Mouse (Mus musculus) midbrain, embryonic 13.5 days (tissue): ENCODE data around the gene Nol6. TPM values are rescaled to one million over a fixed set of nuclear protein-coding genes. Genes with fewer than 3 reads are reported as not detected.

Source experiments
- ATAC-seq: fragments of 200-750 bp; cut with Nextera tagmentation; 2 replicates; pipeline ENCODE4 v1.8.0; 2017; ENCODE audit warnings: mild to moderate bottlenecking, moderate TSS enrichment, moderate library complexity
- H3K27ac ChIP-seq: fragments of 300-500 bp; sonication (generic); 2 replicates; pipeline ENCODE4 v1.5.1; 2015; ENCODE audit warnings: inconsistent platforms, mild to moderate bottlenecking, moderate library complexity
- H3K27me3 ChIP-seq: fragments of 300-500 bp; sonication (generic); 2 replicates; pipeline ENCODE4 v1.6.1; 2015; ENCODE audit warnings: mild to moderate bottlenecking, inconsistent platforms
- H3K36me3 ChIP-seq: fragments of 300-500 bp; sonication (generic); 2 replicates; pipeline ENCODE4 v1.6.1; 2015; ENCODE audit warnings: mild to moderate bottlenecking, inconsistent platforms
- H3K4me1 ChIP-seq: fragments of 300-500 bp; sonication (generic); replicated peaks from 2 replicates; pipeline ENCODE4 v1.6.1; 2015; ENCODE audit warnings: inconsistent platforms
- H3K4me2 ChIP-seq: fragments of 300-500 bp; sonication (generic); replicated peaks from 2 replicates; pipeline ENCODE4 v1.6.1; 2015; ENCODE audit warnings: moderate library complexity, mild to moderate bottlenecking, inconsistent platforms
- H3K4me3 ChIP-seq: fragments of 300-500 bp; sonication (generic); replicated peaks from 2 replicates; pipeline ENCODE4 v1.5.1; 2015; ENCODE audit warnings: mild to moderate bottlenecking, inconsistent platforms
- H3K9ac ChIP-seq: fragments of 300-500 bp; sonication (generic); replicated peaks from 2 replicates; pipeline ENCODE4 v1.6.1; 2015; ENCODE audit warnings: mild to moderate bottlenecking, inconsistent platforms
- H3K9me3 ChIP-seq: fragments of 300-500 bp; sonication (generic); 2 replicates; pipeline ENCODE4 v1.6.1; 2016; ENCODE audit warnings: mild to moderate bottlenecking, inconsistent platforms
- WGBS: fragments of 180-500 bp; shearing (Covaris S2); methylation state at CpG from one replicate; pipeline ENCODE4 v1.1.7; 2015; 5-methylcytosine and 5-hydroxymethylcytosine counted together
- polyA plus RNA-seq: library from polyadenylated mRNA; unstranded; fragments of >200 nt; fragmentation: Nextera tagmentation; extraction: Ambion mirVana; gene quantifications from 2 replicates; pipeline ENCODE4 v1.2.1, GENCODE M21; 2015

The Nol6 gene
- polyA plus RNA-seq, 1 experiment from 2014 or later, result 28.7 TPM

- no peak for ATAC-seq
- Histone ChIP-seq H3K36me3 (no peaks in the 10 kb centered on the region), H3K9ac (no peak overlapping the region), H3K27me3 (no peaks in the 10 kb centered on the region), H3K4me2 (no peak overlapping the region), H3K27ac (no peak overlapping the region), H3K4me3 (no peak overlapping the region), H3K4me1 (no peaks in the 10 kb centered on the region), H3K9me3 (no peaks in the 10 kb centered on the region)
- 80% methylated on average over 14 of the region's 14 CpGs for WGBS
Observed at GRCm38 (mm10) chr4:41071500-41072429, 52.5 kb downstream of the Nol6 start.

DNA sequence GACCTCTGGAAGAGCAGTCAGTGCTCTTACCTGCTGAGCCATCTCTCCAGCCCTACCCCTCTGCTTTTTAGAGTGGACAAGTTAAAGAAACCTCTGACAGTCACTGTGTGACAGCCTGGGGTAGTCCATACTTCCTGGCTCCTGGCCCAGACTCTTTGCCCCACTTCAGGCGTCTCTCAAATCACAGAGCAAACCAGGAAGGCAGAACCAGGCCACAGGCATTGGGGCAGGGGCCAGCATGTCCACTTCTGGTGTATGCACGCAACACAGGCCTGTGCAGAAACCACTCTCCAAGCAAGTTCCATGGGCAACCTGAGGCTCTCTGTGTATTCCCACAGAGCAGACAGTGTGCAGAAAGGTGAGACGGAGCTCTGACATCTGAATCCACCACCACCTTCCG is 59.1 kb downstream of the Nol6 start:
- Histone ChIP-seq H3K4me2 (no peak overlapping the region), H3K4me1 (no peaks in the 10 kb centered on the region), H3K9me3 (no peaks in the 10 kb centered on the region), H3K27ac (no peak overlapping the region), H3K36me3 (no peaks in the 10 kb centered on the region), H3K9ac (no peak overlapping the region), H3K27me3 (no peaks in the 10 kb centered on the region; the same call in 1 of the 2 replicates), H3K4me3 (no peak overlapping the region)
- ATAC-seq, result no peak
- 94% methylated on average over 4 of the region's 4 CpGs for WGBS

Other genes starting within 250 kb of the Nol6 start
- gene Spink4, start 204.4 kb downstream of the Nol6 start, polyA plus RNA-seq, result not detected in 2 replicates
- gene Bag1, start 176.2 kb downstream of the Nol6 start, polyA plus RNA-seq, result 182 and 186 TPM in 2 replicates
- gene Chmp5, start 176.0 kb downstream of the Nol6 start, polyA plus RNA-seq, result 184 and 194 TPM in 2 replicates
- 107 and 109 TPM in 2 replicates for gene Nfx1, start 153.5 kb downstream of the Nol6 start, polyA plus RNA-seq
- gene Aqp7, start 76.3 kb downstream of the Nol6 start, polyA plus RNA-seq, result 0.15 TPM in 1 of 2 replicates, not detected in the other
- 0.08 and 0.18 TPM in 2 replicates for gene Aqp3, start 26.3 kb downstream of the Nol6 start, polyA plus RNA-seq
- gene Ube2r2, start 11.3 kb upstream of the Nol6 start, polyA plus RNA-seq, result 76.5 and 87.8 TPM in 2 replicates
- gene Ubap2, start 150.7 kb upstream of the Nol6 start, polyA plus RNA-seq, result 57.0 and 59.7 TPM in 2 replicates
- 80.1 and 81.0 TPM in 2 replicates for gene Dcaf12, start 190.4 kb upstream of the Nol6 start, polyA plus RNA-seq
- 74.5 and 76.9 TPM in 2 replicates for gene Ubap1, start 224.5 kb upstream of the Nol6 start, polyA plus RNA-seq